Mouse (Mus musculus) limb, embryonic 15.5 days (tissue): ENCODE results near the gene Cyp2c38. TPM values are rescaled to one million over a fixed set of nuclear protein-coding genes. Genes with fewer than 3 reads are reported as not detected.
"Not testable (repeated sequence)": the region's sequence is repeated elsewhere in the genome, so short reads cannot be mapped to it uniquely, and the experiment has no call there.

Source experiments
- ATAC-seq: fragments of 200-750 bp; cut with Nextera tagmentation; 2 replicates; pipeline ENCODE4 v1.8.0; 2017; ENCODE audit warnings: low read depth, moderate TSS enrichment; ENCODE audit not compliant: insufficient number of reproducible peaks, low FRiP score, low TSS enrichment
- H3K27ac ChIP-seq: fragments of 300-500 bp; sonication (generic); 2 replicates; pipeline ENCODE4 v1.5.1; 2015; ENCODE audit warnings: moderate library complexity, mild to moderate bottlenecking, inconsistent platforms
- H3K27me3 ChIP-seq: fragments of 300-500 bp; sonication (generic); 2 replicates; pipeline ENCODE4 v1.6.1; 2015; ENCODE audit warnings: inconsistent platforms
- H3K36me3 ChIP-seq: fragments of 300-500 bp; sonication (generic); 2 replicates; pipeline ENCODE4 v1.6.1; 2015; ENCODE audit warnings: inconsistent platforms
- H3K4me1 ChIP-seq: fragments of 300-500 bp; sonication (generic); 2 replicates; pipeline ENCODE4 v1.6.1; 2015; ENCODE audit warnings: inconsistent platforms
- H3K4me2 ChIP-seq: fragments of 300-500 bp; sonication (generic); 2 replicates; pipeline ENCODE4 v1.6.1; 2015; ENCODE audit warnings: mild to moderate bottlenecking, inconsistent platforms
- H3K4me3 ChIP-seq: fragments of 300-500 bp; sonication (generic); 2 replicates; pipeline ENCODE4 v1.5.1; 2015; ENCODE audit warnings: mild to moderate bottlenecking, inconsistent platforms
- H3K9ac ChIP-seq: fragments of 300-500 bp; sonication (generic); 2 replicates; pipeline ENCODE4 v1.6.1; 2015; ENCODE audit warnings: inconsistent platforms
- H3K9me3 ChIP-seq: fragments of 300-500 bp; sonication (generic); 2 replicates; pipeline ENCODE4 v1.6.1; 2016; ENCODE audit warnings: inconsistent platforms
- WGBS: fragments of 180-500 bp; shearing (Covaris S2); methylation state at CpG from one replicate; pipeline ENCODE4 v1.1.7; 2015; 5-methylcytosine and 5-hydroxymethylcytosine counted together
- polyA plus RNA-seq: library from polyadenylated mRNA; unstranded; fragments of >200 nt; fragmentation: Nextera tagmentation; extraction: Ambion mirVana; gene quantifications from 2 replicates; pipeline ENCODE4 v1.2.1, GENCODE M21; 2015

The Cyp2c38 gene
- polyA plus RNA-seq = not detected in 2 replicates

DNA sequence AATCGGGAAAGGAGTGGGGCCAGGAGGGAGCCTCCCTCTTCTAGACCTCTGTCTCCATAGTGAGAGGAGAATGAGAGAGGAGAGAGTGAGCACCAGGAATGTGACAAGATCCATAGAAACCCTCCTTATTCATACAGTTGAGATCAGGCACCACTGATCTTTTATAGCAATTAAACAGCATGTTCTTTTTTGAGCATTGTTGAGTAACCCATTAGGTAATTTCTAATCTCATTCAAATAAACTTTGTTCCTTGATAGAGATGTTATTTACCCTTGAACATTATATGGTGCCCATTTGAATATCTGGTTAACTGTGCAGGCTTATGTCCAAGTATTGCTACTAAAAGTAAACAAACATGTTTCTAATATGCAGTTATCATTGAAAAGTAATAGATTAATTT, at the start of gene Cyp2c38:
TSS of gene Cyp2c38 (minus strand) at position 135 of the 400 bp plus-strand sequence.
- 83% methylated on average over 1 of the region's 1 CpGs for WGBS
- no peaks in the 10 kb centered on the region for H3K4me1 ChIP-seq
- H3K36me3 ChIP-seq = no peaks in the 10 kb centered on the region
- H3K4me2 ChIP-seq = no peak within 1 kb of the TSS
- H3K27me3 ChIP-seq = no peaks in the 10 kb centered on the region
- no peak within 1 kb of the TSS for H3K9ac ChIP-seq
- no peak within 1 kb of the TSS for H3K4me3 ChIP-seq
- ATAC-seq = no peak
- H3K9me3 ChIP-seq = no peaks in the 10 kb centered on the region
- H3K27ac ChIP-seq = no peak within 1 kb of the TSS

GRCm38 (mm10) chr19:39510534-39510933, 47.7 kb upstream of the Cyp2c38 start, which contains the start of gene Cyp2c39:
Cyp2c39 (plus strand) TSS chr19:39510862.
- H3K4me3 ChIP-seq = no peak within 1 kb of the TSS
- no peak for ATAC-seq
- H3K4me1 ChIP-seq = no peaks in the 10 kb centered on the region
- H3K27ac ChIP-seq = no peak within 1 kb of the TSS
- no peak within 1 kb of the TSS for H3K4me2 ChIP-seq
- no peaks in the 10 kb centered on the region for H3K36me3 ChIP-seq
- no peaks in the 10 kb centered on the region for H3K9me3 ChIP-seq
- H3K27me3 ChIP-seq = no peaks in the 10 kb centered on the region
- 86% methylated on average over 4 of the region's 4 CpGs for WGBS
- no peak within 1 kb of the TSS for H3K9ac ChIP-seq

DNA sequence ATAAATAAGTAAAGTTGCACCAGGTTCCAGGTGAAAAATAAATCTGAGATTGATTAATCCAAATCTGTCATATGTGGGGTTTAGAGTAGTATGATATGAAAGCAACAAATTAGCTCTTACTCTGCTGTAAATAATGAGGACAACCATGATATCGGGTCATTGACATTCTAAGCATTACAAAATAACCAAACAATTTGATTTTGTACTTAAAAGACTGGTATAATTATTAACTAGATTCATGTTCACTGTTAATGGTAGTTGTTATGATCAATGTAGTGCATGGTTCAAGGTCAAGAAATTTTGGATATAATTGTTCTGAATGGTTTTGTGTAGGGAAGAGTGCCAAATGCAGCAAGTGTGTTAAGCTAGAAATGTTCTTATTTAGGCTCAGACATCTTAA, 46.7 kb upstream of the Cyp2c38 start:
- no peak overlapping the region for H3K9ac ChIP-seq
- no peaks in the 10 kb centered on the region for H3K36me3 ChIP-seq
- no peak for ATAC-seq
- H3K27me3 ChIP-seq = no peaks in the 10 kb centered on the region
- no peak overlapping the region for H3K4me2 ChIP-seq
- no peak overlapping the region for H3K27ac ChIP-seq
- H3K9me3 ChIP-seq = no peaks in the 10 kb centered on the region
- no peaks in the 10 kb centered on the region for H3K4me1 ChIP-seq
- no peak overlapping the region for H3K4me3 ChIP-seq
- 73% methylated on average over 1 of the region's 1 CpGs for WGBS

GRCm38 (mm10) chr19:39506341-39506740, 43.5 kb upstream of the Cyp2c38 start:
- Histone ChIP-seq H3K36me3 (no peaks in the 10 kb centered on the region), H3K4me1 (no peaks in the 10 kb centered on the region), H3K4me2 (no peak overlapping the region), H3K27ac (no peak overlapping the region), H3K27me3 (no peaks in the 10 kb centered on the region), H3K9ac (no peak overlapping the region), H3K4me3 (no peak overlapping the region), H3K9me3 (no peaks in the 10 kb centered on the region)
- ATAC-seq = no peak

- not testable (repeated sequence) for H3K27me3 ChIP-seq, H3K9ac ChIP-seq, H3K27ac ChIP-seq, H3K4me2 ChIP-seq, H3K9me3 ChIP-seq, H3K4me1 ChIP-seq, H3K4me3 ChIP-seq, H3K36me3 ChIP-seq, ATAC-seq
- WGBS = 91% methylated on average over 1 of the region's 1 CpGs
These were observed 21.1 kb upstream of the Cyp2c38 start for GRCm38 (mm10) chr19:39483961-39484360.

DNA sequence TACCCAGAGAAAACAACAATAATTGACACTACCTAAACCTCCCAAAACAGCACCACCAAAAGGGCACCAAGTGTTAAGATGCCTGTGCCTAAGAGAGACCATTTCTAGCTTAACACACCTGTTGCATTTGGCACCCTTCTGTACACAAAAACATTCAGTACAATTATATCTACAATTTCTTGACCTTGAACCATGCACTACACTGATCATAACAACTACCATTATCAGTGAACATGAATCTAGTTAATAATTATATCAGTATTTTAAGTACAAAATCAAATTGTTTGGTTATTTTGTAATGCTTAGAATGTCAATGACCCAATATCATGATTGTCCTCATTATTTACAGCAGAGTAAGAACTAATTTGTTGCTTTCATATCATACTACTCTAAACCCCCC, 1.0 kb upstream of the Cyp2c38 start:
- H3K36me3 ChIP-seq = no peaks in the 10 kb centered on the region
- no peaks in the 10 kb centered on the region for H3K4me1 ChIP-seq
- H3K9ac ChIP-seq = no peak overlapping the region
- no peaks in the 10 kb centered on the region for H3K9me3 ChIP-seq
- H3K27ac ChIP-seq = no peak overlapping the region
- H3K4me2 ChIP-seq = no peak overlapping the region
- H3K27me3 ChIP-seq = no peaks in the 10 kb centered on the region
- no peak overlapping the region for H3K4me3 ChIP-seq
- ATAC-seq = no peak

Other genes starting within 250 kb of the Cyp2c38 start
- gene Cyp2c29, start 193.7 kb downstream of the Cyp2c38 start, polyA plus RNA-seq = not detected in 2 replicates
- gene Cyp2c39, start 47.8 kb upstream of the Cyp2c38 start, polyA plus RNA-seq = not detected in 2 replicates
- gene Cyp2c67, start 186.0 kb upstream of the Cyp2c38 start, polyA plus RNA-seq = not detected in 2 replicates